Mouse (Mus musculus) liver, adult 2 months (tissue): ENCODE results near the gene Cfap54.

Experiments
- CTCF ChIP-seq: fragments of 200-500 bp; IDR thresholded peaks from 2 replicates; pipeline ENCODE4 v1.5.1; 2011; ENCODE audit warnings: low read depth, low read length, control low read depth
- POLR2A ChIP-seq: fragments of 200-500 bp; IDR thresholded peaks from 2 replicates; pipeline ENCODE4 v1.6.1; 2011; ENCODE audit warnings: low read length, control low read depth; ENCODE audit not compliant: insufficient read depth; ENCODE audit errors: extremely low read depth

DNA sequence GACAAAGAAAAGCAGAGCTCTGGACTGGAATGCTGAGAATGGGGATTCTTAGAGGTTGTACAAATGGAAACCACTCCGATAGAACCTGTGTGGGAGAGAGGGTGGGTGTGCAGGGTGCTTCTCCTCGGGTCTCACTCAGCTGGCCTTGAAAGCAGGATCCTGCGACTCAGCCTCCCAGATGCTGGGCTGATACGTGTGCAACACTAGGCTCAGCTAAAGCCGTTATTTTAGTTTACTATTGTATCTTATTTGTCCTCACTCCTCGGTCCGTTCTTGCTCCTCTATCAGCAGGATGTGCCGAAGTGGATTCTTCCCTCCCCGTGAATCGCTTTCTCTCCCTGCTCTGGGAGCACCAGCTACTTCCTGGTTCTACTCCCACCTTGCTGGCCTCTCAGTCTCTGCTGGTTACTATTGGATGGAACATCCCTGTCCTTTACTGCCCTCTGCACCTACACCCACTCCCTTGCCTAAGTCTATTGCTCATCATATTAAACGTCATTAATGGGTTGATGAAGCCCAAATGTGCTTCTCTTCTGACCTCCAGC is 3.4 kb downstream of the Cfap54 start:
- TF ChIP-seq CTCF, result no peak
- TF ChIP-seq POLR2A, result no peak
